Mouse (Mus musculus): ENCODE results near the gene Foxn1. TPM values are rescaled to one million over a fixed set of nuclear protein-coding genes. Genes with fewer than 3 reads are reported as not detected.
A peak's percentile ranks its signal among the peaks of the same experiment; 100 is the strongest.

Foxn1 gene
- total and polyA plus RNA-seq, 2 experiments from 2014 or later: not detected

DNA sequence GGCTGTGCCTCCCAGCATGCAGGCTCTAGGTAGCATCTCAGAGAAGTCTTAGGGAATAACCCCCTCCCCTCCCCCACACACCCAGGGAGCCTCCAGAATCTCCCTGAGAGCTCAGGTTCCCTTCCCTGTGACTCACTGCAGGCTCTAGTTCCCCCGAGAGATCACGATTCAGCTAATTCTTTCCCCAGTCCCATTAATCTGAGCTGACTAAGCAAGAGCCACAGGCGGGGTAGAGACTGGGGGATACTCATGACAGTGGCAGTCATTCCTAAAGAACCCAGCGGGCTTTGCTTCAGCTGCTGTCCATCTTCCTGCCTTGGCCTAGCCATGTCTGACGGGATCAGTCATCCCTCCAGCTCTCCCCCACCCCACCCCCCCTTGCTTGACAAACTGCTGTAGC is 3.7 kb downstream of the Foxn1 start:
- H3K36me3 ChIP-seq (ENCODE audit: insufficient read depth, low read length): no peaks in the 10 kb centered on the region
- H3K9me3 ChIP-seq (ENCODE audit: low read length): no peaks in the 10 kb centered on the region
- peak; percentile 5 for DNase-seq (ENCODE audit: low spot score)
- H3K27ac ChIP-seq: no peak overlapping the region
- TF ChIP-seq CTCF (IDR thresholded peaks at IDR 0.05; ENCODE audit: low read depth): no peak
- no peaks in the 10 kb centered on the region for H3K27me3 ChIP-seq (ENCODE audit: insufficient read depth, low read length)
- no peak overlapping the region for H3K4me3 ChIP-seq (ENCODE audit: low read length)
- H3K4me1 ChIP-seq (ENCODE audit: insufficient read depth, low read length): no peaks in the 10 kb centered on the region
- no peak overlapping the region for H3K4me2 ChIP-seq (ENCODE audit: low read depth, low read length)
- H3K9ac ChIP-seq (replicated peaks; ENCODE audit: low read length): no peak overlapping the region
- WGBS: 34% methylated on average over 5 of the region's 5 CpGs
- no peak for ATAC-seq

DNA sequence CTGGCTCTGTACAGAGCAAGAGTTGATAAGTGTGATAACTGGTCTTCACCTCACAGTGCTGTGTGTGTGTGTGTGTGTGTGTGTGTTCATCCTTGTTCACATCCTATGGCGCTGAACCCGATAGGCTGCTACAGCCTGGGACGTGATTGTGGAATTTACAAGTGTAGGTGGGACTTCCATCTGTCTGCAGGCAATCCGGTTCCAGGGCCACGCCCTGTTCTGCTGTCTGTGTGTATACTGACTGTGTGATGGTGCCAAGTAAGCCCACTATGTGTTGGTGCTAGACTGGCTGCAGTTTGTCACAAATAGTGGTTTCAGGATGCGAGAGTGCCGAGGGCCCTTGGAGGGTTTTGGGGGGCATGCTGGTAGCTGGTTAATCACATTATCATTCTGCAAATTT is 4.1 kb downstream of the Foxn1 start:
- Histone ChIP-seq H3K4me3 (ENCODE audit: low read length) (no peak overlapping the region), H3K9me3 (ENCODE audit: low read length) (no peaks in the 10 kb centered on the region), H3K27ac (no peak overlapping the region), H3K27me3 (ENCODE audit: insufficient read depth, low read length) (no peaks in the 10 kb centered on the region), H3K36me3 (ENCODE audit: insufficient read depth, low read length) (no peaks in the 10 kb centered on the region), H3K9ac (replicated peaks; ENCODE audit: low read length) (no peak overlapping the region), H3K4me1 (ENCODE audit: insufficient read depth, low read length) (no peaks in the 10 kb centered on the region), H3K4me2 (ENCODE audit: low read depth, low read length) (no peak overlapping the region)
- no peak for ATAC-seq
- WGBS: 81% methylated on average over 7 of the region's 7 CpGs
- no peak for TF ChIP-seq CTCF (IDR thresholded peaks at IDR 0.05; ENCODE audit: low read depth)
- no peak for DNase-seq (ENCODE audit: low spot score)

DNA sequence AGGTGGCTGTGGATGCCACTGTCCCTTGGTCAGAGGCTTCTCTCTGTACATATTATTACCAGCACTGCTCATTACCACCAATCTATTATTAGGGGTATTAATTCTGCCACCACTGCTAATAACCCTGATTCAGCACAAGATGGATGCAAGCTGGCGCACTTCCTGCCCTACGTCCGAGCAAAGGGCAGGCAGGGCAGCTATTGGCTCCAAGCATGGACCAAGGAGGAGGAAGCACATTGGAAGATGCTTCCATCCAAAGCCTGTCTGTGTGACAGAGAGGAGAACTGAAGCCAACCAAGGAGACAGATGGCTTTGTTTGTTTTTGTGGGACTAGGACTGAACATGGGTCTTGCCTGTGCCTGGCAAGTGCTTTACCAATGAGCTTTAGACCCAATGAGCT is 5.4 kb downstream of the Foxn1 start:
- TF ChIP-seq CTCF (IDR thresholded peaks at IDR 0.05; ENCODE audit: low read depth): no peak
- no peaks in the 10 kb centered on the region for H3K4me1 ChIP-seq (ENCODE audit: insufficient read depth, low read length)
- H3K27ac ChIP-seq: no peak overlapping the region
- ATAC-seq (no peak), DNase-seq (ENCODE audit: low spot score) (no peak)
- no peaks in the 10 kb centered on the region for H3K27me3 ChIP-seq (ENCODE audit: insufficient read depth, low read length)
- 82% methylated on average over 3 of the region's 3 CpGs for WGBS
- H3K36me3 ChIP-seq (ENCODE audit: insufficient read depth, low read length): no peaks in the 10 kb centered on the region
- H3K9me3 ChIP-seq (ENCODE audit: low read length): no peaks in the 10 kb centered on the region
- no peak overlapping the region for H3K9ac ChIP-seq (replicated peaks; ENCODE audit: low read length)
- no peak overlapping the region for H3K4me2 ChIP-seq (ENCODE audit: low read depth, low read length)
- no peak overlapping the region for H3K4me3 ChIP-seq (ENCODE audit: low read length)

DNA sequence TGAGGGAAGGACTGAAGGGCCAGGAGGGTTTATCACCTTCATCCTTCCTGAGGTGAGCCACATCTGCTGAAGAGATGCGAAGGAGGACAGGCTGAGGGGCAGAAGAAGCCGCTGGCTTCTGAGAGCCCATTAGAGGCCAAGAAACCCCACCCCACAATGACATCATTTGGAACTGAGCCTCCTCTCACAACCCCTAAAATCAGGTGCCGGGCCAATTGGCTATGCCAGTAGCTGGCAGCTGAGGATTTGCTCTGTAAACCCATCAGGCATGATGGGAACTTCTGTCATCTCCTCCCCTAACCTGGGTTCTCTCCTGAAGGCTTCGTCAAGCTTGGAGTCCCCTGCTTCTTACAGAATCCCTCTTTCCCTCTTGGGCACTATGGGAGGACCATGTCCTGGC is 6.0 kb downstream of the Foxn1 start:
- H3K27me3 ChIP-seq (ENCODE audit: insufficient read depth, low read length): no peaks in the 10 kb centered on the region
- no peaks in the 10 kb centered on the region for H3K36me3 ChIP-seq (ENCODE audit: insufficient read depth, low read length)
- TF ChIP-seq CTCF (IDR thresholded peaks at IDR 0.05; ENCODE audit: low read depth): no peak
- no peak overlapping the region for H3K4me2 ChIP-seq (ENCODE audit: low read depth, low read length)
- H3K9me3 ChIP-seq (ENCODE audit: low read length): no peaks in the 10 kb centered on the region
- H3K4me3 ChIP-seq (ENCODE audit: low read length): no peak overlapping the region
- ATAC-seq: no peak
- 71% methylated on average over 4 of the region's 4 CpGs for WGBS
- no peak overlapping the region for H3K9ac ChIP-seq (replicated peaks; ENCODE audit: low read length)
- peak; percentile 17 for DNase-seq (ENCODE audit: low spot score)
- H3K4me1 ChIP-seq (ENCODE audit: insufficient read depth, low read length): no peaks in the 10 kb centered on the region
- H3K27ac ChIP-seq: no peak overlapping the region

DNA sequence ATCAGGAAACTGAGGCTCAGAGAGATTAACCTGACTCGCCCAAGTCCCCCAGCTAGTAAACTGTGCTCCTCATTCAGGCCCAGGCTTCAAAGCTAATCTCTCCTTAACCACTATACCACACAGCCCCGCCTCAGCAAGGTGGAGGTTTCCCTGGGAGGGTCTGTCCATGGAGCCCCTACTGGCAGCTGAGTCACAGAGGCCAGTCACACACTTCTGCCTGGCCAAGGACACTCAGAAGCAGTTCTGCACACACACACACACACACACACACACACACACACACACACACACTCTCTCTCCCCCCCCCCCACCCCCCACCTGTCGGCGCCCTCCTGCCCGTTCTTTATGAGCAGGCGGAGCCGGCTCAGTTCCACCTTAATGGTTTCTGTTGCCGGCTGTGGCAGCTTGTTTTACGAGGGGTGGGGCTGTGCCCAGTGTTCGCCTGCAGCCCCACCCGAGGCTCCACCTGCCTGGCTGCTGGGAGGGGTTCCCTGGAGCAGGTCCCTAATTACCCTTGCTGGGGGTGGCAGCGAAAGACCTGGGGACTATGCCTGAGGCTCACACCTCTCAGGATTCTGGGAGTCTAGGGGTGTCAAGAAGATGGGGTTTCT is 8.7 kb downstream of the Foxn1 start:
- TF ChIP-seq CTCF (IDR thresholded peaks at IDR 0.05; ENCODE audit: low read depth): no peak
- Histone ChIP-seq H3K27ac (no peak overlapping the region), H3K36me3 (ENCODE audit: insufficient read depth, low read length) (no peaks in the 10 kb centered on the region), H3K4me2 (ENCODE audit: low read depth, low read length) (no peak overlapping the region), H3K4me1 (ENCODE audit: insufficient read depth, low read length) (no peaks in the 10 kb centered on the region), H3K27me3 (ENCODE audit: insufficient read depth, low read length) (no peaks in the 10 kb centered on the region), H3K4me3 (ENCODE audit: low read length) (no peak overlapping the region), H3K9me3 (ENCODE audit: low read length) (no peaks in the 10 kb centered on the region), H3K9ac (replicated peaks; ENCODE audit: low read length) (no peak overlapping the region)
- 58% methylated on average over 12 of the region's 12 CpGs for WGBS
- ATAC-seq (no peak), DNase-seq (ENCODE audit: low spot score) (no peak)

DNA sequence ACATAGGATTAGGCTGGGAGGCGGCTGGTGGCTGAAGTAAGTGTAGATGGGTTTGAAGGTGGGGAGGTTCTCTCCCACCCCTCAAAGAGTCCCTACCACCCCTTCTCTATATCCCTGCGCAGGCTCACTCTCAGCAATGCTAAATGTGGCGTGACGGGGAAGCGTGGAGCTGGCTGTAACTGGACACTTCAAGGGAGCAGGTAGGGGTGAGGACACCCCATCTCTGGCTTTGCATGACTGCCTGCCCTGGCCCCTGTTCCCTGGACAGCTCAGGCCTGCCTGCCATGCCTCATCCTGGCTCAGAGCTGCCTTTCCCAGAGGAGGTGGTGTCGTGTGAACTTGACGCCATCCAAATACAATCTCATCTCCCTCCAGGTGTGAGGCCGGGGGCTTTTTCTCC is 12.2 kb downstream of the Foxn1 start:
- ATAC-seq (no peak), DNase-seq (ENCODE audit: low spot score) (no peak)
- no peaks in the 10 kb centered on the region for H3K27me3 ChIP-seq (ENCODE audit: insufficient read depth, low read length)
- no peak overlapping the region for H3K4me2 ChIP-seq (ENCODE audit: low read depth, low read length)
- 74% methylated on average over 8 of the region's 8 CpGs for WGBS
- no peaks in the 10 kb centered on the region for H3K9me3 ChIP-seq (ENCODE audit: low read length)
- no peak overlapping the region for H3K27ac ChIP-seq
- H3K36me3 ChIP-seq (ENCODE audit: insufficient read depth, low read length): no peaks in the 10 kb centered on the region
- H3K9ac ChIP-seq (replicated peaks; ENCODE audit: low read length): no peak overlapping the region
- no peaks in the 10 kb centered on the region for H3K4me1 ChIP-seq (ENCODE audit: insufficient read depth, low read length)
- no peak overlapping the region for H3K4me3 ChIP-seq (ENCODE audit: low read length)
- no peak for TF ChIP-seq CTCF (IDR thresholded peaks at IDR 0.05; ENCODE audit: low read depth)

DNA sequence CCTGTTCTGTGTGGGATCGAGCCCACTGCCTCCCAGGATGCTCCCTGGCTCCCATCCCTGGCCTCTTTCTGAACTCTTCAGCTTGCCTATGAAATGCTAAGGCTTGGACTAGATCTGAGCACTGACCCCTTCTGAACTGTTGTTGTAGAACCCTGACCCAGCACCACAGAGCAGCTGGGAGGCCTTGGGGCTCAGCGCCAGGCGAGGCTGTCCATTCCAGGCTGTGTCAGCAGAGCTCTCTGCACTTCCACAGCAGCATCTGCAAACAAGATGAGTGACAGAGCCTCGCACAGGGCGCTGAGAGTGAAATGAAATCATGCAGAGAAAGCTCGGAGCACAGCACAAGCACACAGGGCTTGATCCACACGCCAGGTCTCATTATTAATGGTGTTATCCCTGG is 13.7 kb downstream of the Foxn1 start:
- H3K4me3 ChIP-seq (ENCODE audit: low read length): no peak overlapping the region
- H3K4me1 ChIP-seq (ENCODE audit: insufficient read depth, low read length): no peaks in the 10 kb centered on the region
- ATAC-seq (no peak), DNase-seq (ENCODE audit: low spot score) (no peak)
- no peak overlapping the region for H3K27ac ChIP-seq
- H3K9ac ChIP-seq (replicated peaks; ENCODE audit: low read length): no peak overlapping the region
- no peak for TF ChIP-seq CTCF (IDR thresholded peaks at IDR 0.05; ENCODE audit: low read depth)
- no peaks in the 10 kb centered on the region for H3K36me3 ChIP-seq (ENCODE audit: insufficient read depth, low read length)
- H3K9me3 ChIP-seq (ENCODE audit: low read length): no peaks in the 10 kb centered on the region
- 41% methylated on average over 7 of the region's 7 CpGs for WGBS
- no peak overlapping the region for H3K4me2 ChIP-seq (ENCODE audit: low read depth, low read length)
- no peaks in the 10 kb centered on the region for H3K27me3 ChIP-seq (ENCODE audit: insufficient read depth, low read length)
